Mouse (Mus musculus): Measurements from ENCODE around the gene Dtymk.

GRCm38 (mm10) chr1:93767600-93767999, 34.1 kb downstream of the Dtymk start:
- TF ChIP-seq MAFK (IDR thresholded peaks at IDR 0.05; ENCODE audit: insufficient read depth, low read depth, low read length) (no peak), ZNF384 (IDR thresholded peaks at IDR 0.05; ENCODE audit: low read depth, low read length) (no peak)
